Mouse (Mus musculus): ENCODE results near the gene Prnd.

Gene Prnd

DNA sequence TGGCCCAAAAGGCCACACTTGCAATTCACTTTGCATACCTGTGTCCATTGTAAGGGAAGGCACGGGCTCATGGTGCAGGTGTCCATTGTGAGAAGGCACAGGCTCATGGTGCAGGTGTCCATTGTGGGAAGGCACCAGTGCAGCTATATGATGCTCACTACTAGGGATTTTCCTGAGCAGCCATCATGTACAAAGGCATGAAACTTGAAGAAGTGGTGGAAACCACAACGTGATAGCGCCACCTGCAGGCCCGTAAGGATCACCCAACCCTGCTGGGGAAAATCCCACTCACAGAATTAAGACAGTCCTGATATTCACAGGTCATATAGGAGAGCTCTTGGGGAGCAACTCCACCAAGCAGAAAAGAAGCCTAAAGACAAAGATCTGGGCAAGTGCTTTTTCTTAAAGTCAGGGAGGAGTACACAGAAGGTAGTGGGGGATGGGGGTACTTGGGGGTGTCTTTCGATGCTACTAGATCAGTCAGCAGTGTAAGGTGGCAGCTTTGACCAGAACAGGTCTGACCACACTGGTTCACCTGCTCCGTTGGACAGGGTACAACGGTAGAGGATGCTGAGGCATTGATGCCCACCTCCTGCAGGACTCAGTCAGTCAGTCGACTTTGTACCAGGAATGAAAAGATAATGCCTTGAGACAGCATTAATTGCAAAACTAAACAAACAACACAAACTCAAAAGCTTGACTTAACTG is 11.1 kb upstream of the Prnd start:
- peak; percentile 50 to 80 for DNase-seq (ENCODE audit: inconsistent age in 2 of 2, low spot score in 1 of 2)

DNA sequence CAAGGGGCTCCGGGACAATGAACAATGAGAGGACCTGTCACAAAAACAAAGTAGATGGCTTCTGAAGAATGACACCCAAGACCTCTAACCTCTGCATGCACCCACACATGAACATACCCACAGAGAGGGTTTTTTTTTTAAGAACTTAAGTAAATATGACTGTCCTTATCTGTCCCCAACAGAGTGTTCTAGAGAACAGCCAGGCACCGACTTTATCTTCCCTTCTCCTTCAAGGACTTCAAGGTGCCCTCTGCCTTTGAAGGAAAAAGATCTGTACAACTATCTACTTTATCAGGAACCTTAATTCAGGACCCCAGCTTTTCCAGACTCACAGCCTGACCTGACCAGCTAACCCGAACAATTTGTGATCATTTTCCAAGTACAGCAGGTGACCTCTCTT is 10.2 kb upstream of the Prnd start:
- DNase-seq (ENCODE audit: inconsistent age in 2 of 2, low spot score in 1 of 2), result no peak

DNA sequence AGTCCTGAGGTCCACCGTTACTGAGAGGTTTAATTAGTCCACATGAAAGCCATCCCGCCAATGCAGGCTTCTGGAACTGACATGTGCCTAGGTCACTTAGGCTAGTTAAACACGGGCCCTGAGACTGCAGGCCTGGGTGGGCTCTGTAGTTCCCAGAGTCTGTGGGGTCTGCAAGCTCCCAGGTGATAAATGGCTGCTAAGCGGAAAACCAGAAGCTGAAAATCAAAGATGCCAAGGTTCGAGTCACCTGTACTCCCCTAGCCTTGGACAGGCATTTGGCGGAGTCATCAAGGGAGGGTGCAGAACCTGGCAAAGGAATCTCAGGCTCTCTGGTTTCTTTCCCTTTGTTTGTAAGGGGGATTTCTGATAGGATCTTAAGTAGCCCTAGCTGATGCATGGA is 9.2 kb upstream of the Prnd start:
- no peak for DNase-seq (ENCODE audit: inconsistent age in 2 of 2, low spot score in 1 of 2)

DNA sequence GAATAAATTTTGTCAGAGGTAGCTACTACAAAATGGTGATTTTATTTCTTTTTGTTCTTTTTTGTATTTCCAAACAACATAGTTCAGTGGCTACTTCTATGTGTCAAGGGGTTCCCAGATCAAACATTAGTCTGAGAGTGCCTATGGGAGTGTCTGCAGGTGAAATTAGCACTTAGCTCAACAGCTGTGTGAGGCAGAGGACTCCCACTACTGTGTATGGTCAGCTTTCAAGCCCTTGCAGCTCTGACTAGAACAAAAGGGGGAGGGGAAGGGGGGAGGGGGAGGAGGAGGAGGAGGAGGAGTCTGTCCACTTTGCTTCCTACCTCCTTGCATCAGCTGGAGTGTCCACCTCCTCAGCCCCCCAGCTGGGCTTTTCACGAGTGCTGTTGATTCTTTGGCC is 6.3 kb upstream of the Prnd start:
- no peak for DNase-seq (ENCODE audit: inconsistent age in 2 of 2, low spot score in 1 of 2)

DNA sequence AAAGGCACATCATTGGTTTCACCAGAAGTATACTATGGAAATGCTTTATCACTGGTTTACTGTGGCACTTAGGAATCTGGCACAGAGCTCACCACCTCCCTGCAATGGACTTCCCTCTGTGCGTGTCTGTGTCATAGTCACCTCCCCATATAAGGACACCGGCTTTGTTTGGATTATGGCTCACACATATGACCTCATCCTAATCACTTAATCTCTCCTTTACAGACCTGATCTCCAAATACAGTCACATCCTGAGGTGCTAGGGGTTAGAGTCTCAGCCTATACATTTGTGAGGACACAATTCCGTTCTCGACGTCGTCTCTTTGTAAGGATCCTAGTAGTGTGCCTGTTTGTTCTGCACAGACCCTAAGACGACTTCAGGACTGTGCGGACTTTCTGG is 5.4 kb upstream of the Prnd start:
- no peak for DNase-seq (ENCODE audit: inconsistent age in 2 of 2, low spot score in 1 of 2)

DNA sequence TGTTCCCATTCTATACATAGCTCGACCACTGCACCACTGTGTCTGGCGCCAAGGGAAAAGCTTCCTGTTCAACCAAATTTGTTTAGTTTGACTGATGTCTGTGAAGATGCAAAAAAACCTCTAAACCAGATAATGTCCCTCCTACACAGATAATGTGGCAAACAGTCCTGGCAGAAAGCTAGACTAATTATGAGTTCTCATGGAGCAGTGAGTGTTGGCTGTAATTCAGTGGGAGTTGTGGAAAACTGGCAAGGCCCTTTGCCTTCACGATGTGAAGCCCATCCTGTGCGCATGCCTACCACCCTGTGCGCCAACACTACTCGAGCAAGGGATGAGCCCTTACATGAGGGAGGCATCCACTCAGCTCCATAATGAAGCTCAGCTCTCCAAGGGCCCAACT is 4.9 kb upstream of the Prnd start:
- DNase-seq (ENCODE audit: inconsistent age in 2 of 2, low spot score in 1 of 2), result no peak

DNA sequence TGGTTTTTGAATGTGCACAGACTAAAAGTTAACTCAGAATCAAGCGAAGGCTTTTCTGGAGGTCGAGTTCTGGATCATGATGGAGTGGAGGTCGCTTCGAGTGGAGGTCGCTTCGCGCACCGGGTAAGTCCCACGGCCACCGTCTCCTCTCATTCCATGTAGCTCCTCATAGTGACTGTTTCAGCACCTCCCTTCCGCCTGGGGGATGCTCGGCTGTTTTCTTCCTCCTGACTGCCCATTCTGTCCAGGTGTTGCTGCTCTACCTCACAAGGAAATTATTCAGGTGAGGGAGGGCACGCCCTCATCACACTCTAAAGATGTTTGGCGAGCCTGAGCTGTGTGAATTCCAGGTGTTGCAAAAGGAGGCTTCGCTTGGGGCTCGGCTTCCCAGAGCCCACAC is 4.3 kb upstream of the Prnd start:
- no peak for DNase-seq (ENCODE audit: inconsistent age in 2 of 2, low spot score in 1 of 2)

DNA sequence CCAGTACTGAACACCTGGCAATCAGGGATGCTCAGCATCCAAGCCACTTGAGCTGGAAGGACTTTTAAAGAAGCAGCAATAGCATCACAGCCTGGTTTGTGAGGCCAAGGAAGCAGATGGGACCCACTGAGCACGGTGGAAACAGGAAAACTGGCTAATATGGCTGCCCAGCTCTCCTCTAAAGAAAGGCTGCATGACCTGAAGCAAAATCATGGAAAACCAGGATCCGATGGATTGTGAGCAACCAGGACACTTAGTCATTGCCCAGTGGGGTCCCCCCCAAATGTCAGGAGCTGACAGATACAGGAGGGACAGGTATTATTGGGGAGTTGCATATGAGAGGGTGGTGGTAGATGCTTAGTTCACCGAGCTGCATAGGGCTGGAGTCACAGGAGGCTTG is 2.5 kb upstream of the Prnd start:
- no peak for DNase-seq (ENCODE audit: inconsistent age in 2 of 2, low spot score in 1 of 2)

DNA sequence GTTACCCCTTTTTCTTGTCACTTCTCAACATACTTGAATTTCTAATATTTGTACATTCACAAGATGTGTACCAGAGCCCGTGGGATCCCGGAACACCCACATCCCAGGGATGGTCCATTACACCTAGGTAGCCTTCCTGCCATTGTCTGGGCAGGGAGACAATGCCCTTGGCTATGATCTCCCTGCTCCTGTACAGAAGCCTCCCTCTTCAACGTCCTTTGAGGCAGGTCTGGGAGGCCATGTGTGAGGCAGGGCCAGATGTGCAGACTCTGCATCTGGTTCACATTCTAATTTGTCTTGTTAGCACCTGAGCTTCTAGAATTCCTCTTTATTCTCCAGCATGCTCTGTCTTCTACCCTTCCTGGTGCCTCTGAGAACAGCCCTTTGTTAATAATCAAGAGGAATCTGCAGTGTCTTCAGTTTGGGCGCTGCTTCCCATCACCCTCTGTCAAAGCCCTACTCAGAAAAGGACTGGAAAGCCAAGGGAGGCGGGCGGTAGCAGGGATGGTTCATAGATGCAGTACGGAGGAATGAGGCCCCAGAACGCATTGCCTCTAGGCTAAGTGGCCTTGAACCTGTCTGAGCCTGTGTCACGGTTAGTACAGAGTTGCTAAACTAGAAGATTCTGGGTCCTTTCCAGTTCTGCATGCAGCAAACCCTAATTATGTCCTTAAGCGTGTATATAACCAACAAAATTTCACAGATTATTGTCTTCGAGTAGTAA is 1.6 kb upstream of the Prnd start:
- peak in 1 of 2 experiments; percentile 29 for DNase-seq (ENCODE audit: inconsistent age in 2 of 2, low spot score in 1 of 2)

DNA sequence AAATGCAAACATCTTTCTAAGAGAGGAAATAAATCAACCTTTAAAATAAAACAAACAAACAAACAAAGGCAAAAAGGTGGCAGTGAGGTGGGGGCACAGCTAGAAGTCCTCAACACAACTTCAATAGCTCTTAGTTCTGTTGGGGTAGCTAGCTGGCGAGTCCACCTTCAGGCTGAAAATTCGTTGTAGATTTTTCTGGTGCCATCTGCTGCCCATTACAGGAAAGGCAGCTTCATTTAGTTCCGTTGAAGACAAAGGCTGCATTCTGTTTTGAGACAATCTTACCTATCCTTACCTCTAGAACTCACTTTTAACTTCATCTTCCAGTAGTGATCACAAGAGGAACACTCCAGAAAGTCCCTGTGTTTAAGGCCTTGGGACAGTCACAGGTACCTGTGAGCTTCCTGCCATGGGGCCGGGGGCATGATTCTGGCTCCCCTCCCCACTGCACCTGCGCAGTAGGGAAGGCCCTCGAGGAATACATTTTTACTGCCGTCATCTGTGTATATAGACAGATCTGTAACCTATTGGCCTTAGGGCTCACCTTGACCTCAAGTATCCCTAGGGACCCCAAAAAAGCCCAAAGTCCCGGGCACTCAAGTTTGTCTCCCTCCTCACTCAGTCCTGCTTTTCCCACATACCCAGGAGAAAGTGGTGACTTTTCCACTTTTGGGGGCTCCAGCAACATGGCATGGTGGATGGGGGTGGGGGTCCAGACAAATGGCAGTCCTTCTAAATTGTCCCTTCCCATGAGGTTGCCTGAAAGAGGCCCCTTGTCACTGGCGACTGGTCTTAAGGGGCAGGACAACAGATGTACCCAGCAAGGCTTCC is 679 bp upstream of the Prnd start:
- DNase-seq (ENCODE audit: inconsistent age in 2 of 2, low spot score in 1 of 2), result peak; percentile 54 to 83

DNA sequence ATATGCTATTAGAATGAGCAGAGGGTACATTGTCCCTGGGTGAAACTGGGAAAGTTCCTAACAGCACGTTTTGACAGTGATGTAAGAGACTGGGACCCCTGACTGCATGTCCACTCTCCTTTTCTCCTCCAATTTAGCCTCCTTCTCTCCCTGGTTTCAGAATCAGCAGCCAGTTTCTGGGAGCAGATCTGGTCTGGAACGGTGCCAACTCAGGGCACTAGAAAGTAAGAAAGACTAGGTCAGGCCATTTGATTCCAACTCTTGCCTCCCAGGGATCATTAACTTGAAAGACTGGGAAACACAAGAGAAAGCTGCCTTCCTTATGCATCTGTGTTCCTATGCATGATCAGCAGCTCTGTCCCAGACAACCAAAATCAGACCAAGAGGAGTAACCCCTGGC is 1.8 kb downstream of the Prnd start:
- peak; percentile 29 to 60 for DNase-seq (ENCODE audit: inconsistent age in 2 of 2, low spot score in 1 of 2)

DNA sequence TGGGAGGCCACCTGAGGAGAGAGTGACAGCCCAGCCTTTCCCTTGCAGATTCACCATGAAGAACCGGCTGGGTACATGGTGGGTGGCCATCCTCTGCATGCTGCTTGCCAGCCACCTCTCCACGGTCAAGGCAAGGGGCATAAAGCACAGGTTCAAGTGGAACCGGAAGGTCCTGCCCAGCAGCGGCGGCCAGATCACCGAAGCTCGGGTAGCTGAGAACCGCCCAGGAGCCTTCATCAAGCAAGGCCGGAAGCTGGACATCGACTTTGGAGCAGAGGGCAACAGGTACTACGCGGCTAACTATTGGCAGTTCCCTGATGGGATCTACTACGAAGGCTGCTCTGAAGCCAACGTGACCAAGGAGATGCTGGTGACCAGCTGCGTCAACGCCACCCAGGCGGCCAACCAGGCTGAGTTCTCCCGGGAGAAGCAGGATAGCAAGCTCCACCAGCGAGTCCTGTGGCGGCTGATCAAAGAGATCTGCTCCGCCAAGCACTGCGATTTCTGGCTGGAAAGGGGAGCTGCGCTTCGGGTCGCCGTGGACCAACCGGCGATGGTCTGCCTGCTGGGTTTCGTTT is 2.4 kb downstream of the Prnd start:
- peak; percentile 61 to 77 for DNase-seq (ENCODE audit: inconsistent age in 2 of 2, low spot score in 1 of 2)

DNA sequence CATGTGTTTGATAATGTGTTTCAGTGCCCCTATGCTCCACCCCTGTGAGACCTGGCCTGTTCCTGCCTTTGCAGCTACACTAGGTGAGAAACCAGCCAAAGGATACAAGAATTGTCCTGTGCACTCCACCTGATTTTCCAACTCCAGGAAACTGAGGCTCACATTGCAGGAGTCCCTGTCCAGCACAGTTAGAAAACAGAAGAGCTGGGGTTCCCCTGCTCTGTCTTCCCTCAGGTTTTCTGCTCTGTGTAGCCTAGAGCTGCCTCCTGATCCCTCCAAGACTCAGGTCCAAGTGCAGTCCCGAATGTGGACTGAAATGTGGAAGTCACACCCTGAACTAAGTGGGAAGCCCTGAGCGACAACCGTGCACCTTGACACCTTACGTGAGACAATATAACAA is 3.0 kb downstream of the Prnd start:
- DNase-seq (ENCODE audit: inconsistent age in 2 of 2, low spot score in 1 of 2), result no peak

DNA sequence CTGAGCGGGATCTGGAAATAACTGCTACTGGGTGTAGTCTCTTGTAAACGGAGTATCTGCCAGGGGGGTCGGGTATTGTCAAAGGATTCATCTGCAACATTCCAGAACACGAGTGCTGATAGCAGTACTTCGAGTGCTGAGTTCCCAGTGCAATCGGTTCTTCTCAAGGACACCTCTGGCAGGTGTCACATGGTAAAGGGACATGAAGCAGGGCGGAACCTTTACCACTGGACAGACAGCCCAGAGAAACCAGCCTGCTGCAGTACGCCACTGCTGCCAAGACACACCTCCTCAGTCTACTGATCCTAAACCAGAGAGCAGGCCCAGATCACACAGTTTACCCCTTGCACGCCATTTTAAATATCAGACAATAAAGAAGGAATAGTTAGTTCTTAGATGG is 4.2 kb downstream of the Prnd start:
- peak; percentile 82 to 83 for DNase-seq (ENCODE audit: inconsistent age in 2 of 2, low spot score in 1 of 2)

DNA sequence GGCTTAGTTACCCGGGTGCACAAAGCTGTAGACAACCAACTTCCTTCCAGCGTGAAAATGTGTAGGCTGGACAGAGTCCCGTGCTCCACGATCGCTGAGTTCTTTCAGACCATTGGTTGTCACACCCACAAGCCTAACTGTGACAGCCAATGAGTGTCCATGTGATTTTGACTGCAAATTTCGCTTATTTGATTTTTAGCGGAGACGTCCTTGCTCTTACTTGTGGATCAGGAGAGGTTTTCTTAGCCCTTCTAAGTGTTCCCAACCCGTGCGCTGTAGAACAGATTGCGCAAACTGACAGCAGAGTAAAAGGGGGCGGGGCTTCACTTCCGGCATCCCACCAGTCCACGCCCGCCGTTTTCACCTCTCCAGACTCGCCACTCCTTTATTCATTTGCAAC is 4.6 kb downstream of the Prnd start:
- DNase-seq (ENCODE audit: inconsistent age in 2 of 2, low spot score in 1 of 2), result peak; percentile 67 to 80

DNA sequence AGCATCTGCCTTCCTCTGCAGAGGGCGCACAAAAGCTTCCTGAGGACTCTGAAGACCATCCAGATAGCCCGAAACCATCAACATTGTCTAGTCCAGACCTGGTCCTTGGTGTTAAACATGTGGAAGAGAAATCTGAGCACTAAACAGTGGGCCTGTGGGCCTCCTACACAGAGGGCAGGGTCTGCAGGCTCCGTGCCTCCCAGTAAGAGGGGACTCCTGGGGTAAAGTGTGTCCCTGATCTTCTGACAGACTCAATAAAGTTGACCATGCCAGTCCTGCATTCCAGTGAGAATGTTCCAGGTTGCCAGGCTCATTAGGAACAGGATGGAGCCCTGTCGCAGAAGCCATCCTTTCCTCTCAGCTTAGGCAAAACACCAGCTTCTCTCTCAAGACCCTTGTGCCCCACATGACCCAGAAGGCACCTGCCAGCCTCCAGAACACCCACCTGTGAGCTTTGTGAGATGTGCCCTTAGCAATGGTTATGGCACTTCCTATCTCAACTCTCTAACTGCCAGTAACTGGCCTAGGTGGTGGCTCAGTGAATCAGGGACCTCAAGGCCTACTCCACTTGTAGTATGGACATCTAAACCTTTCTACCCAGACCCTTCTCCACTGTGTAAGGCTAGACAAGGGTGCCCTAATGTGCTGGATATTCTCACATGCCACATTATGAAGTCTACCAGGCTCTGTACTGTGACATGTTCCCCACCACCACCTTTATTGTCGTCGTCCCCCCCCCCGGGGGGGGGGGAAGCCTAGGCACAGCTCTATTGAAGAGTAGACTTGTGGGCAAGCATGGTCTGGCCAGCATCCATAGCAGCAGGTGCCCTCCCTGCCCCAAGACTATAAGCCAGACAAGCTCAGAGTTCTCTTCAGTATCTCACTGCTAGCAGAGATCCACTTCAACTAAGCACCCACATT is 5.9 kb downstream of the Prnd start:
- no peak for DNase-seq (ENCODE audit: inconsistent age in 2 of 2, low spot score in 1 of 2)

DNA sequence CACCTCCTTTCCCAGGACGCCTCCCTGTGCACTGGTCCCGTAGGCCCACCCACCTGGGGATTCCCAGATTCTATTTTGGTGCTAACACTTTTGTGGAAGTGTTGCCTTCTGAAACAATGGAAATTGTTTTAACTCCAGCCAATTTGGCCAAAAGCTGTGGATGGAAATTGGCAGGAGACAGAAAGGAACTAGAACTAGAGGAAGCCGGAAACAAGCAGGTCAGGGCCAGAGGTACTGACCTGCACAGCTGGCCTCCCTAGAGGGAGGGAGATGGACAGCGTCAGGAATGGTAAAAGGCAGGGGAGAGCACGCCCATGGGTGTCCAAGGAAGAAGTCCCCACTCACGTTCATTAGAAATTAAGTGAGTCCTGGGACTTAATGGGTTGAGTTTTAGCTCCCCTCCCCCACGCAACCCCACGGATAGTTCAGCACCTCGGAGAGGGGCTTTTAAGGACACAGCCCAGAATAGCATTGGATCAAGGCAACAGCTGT is 7.1 kb downstream of the Prnd start:
- peak in 1 of 2 experiments; percentile 19 for DNase-seq (ENCODE audit: inconsistent age in 2 of 2, low spot score in 1 of 2)

DNA sequence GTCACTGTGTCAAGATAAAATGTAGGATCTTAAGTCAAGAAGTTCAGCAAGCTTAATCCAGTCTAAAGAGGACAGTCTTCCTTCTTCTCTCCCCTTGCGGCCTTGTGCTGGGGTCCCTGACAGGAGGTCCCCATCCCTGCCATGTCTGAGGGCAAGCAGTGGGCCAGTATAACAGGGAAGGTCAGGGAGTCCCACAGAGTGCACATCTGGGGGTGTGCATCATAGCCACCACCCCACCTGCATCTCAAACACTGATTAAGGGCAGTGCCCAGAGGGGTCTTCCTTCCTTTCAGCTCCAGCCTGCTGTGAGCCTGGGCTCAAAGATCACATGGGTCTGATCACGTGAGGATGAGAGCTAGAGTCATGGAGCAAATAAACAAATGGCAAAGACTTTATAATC is 11.0 kb downstream of the Prnd start:
- DNase-seq (ENCODE audit: inconsistent age in 2 of 2, low spot score in 1 of 2), result no peak

DNA sequence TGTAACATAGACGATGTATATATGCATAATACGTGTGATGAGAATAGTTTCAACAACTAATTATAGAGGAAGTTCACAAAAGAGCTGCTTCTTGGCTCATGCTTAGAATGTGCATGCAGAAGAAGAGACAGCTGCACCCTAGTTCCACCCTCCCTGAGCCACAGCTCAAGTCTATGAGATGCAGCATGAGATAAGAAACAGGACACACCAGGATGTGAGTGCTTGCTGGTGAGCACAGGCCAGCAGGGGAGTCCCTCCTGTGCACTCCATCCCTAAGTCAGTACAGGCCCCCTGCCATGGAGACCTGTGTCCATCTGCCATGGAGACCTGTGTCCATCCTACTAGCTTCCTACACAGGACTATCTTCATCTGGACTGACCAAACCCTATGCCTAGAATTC is 19.9 kb downstream of the Prnd start:
- DNase-seq (ENCODE audit: inconsistent age in 2 of 2, low spot score in 1 of 2), result no peak

DNA sequence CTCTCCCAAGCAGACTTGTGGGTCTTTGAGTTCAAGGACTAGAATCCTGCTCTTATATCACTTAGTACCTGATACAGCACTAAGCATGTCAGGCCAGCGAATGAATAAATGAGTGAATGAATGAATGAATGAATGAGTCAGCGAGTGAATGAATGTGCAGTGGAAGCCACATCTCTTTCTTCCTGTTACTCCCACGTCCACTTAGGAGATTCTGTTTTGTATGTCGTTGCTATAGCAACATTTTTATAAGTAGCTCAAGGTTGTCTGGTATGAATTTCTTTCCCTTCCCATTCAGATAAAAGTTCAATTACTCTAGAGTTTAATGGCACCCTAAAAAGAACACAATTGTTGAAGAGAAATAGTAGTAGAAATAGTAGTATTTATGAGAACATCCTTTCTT is 20.4 kb downstream of the Prnd start:
- no peak for DNase-seq (ENCODE audit: inconsistent age in 2 of 2, low spot score in 1 of 2)
